Mouse (Mus musculus) olfactory bulb, adult 2 months (tissue): ENCODE data around the gene 3110082I17Rik. TPM values are rescaled to one million over a fixed set of nuclear protein-coding genes. Genes with fewer than 3 reads are reported as not detected.

Experiments
- H3K27ac ChIP-seq: fragments of 200-500 bp; 2 replicates; pipeline ENCODE4 v1.5.1; 2012; ENCODE audit warnings: low read depth, low read length; ENCODE audit not compliant: insufficient read depth
- H3K4me1 ChIP-seq: fragments of 200-500 bp; 2 replicates; pipeline ENCODE4 v1.6.1; 2012; ENCODE audit warnings: low read length; ENCODE audit not compliant: control insufficient read depth, insufficient read depth
- H3K4me3 ChIP-seq: fragments of 200-500 bp; 2 replicates; pipeline ENCODE4 v1.5.1; 2012; ENCODE audit warnings: mild to moderate bottlenecking, low read depth, low read length, moderate library complexity; ENCODE audit not compliant: insufficient read depth
- CTCF ChIP-seq: fragments of 200-500 bp; IDR thresholded peaks from 2 replicates; pipeline ENCODE4 v1.5.1; 2012; ENCODE audit warnings: low read depth, mild to moderate bottlenecking, low read length, moderate library complexity; ENCODE audit not compliant: insufficient read depth
- POLR2A ChIP-seq: fragments of 200-500 bp; IDR thresholded peaks from 2 replicates; pipeline ENCODE4 v1.6.1; 2012; ENCODE audit warnings: mild to moderate bottlenecking, low read depth, low read length, moderate library complexity; ENCODE audit not compliant: insufficient read depth
- WGBS: fragments of 180-500 bp; shearing (Covaris S2); methylation state at CpG from one replicate; pipeline ENCODE4 v1.1.7; 2018; 5-methylcytosine and 5-hydroxymethylcytosine counted together
- polyA plus RNA-seq: library from polyadenylated mRNA; stranded (reverse); fragments of >200 nt; gene quantifications from 2 replicates; pipeline ENCODE4 v1.2.4, GENCODE M21; 2012; ENCODE audit warnings: low replicate concordance; ENCODE audit not compliant: missing spikeins, insufficient read depth, insufficient read length

The 3110082I17Rik gene
- polyA plus RNA-seq: not detected in 2 replicates

DNA sequence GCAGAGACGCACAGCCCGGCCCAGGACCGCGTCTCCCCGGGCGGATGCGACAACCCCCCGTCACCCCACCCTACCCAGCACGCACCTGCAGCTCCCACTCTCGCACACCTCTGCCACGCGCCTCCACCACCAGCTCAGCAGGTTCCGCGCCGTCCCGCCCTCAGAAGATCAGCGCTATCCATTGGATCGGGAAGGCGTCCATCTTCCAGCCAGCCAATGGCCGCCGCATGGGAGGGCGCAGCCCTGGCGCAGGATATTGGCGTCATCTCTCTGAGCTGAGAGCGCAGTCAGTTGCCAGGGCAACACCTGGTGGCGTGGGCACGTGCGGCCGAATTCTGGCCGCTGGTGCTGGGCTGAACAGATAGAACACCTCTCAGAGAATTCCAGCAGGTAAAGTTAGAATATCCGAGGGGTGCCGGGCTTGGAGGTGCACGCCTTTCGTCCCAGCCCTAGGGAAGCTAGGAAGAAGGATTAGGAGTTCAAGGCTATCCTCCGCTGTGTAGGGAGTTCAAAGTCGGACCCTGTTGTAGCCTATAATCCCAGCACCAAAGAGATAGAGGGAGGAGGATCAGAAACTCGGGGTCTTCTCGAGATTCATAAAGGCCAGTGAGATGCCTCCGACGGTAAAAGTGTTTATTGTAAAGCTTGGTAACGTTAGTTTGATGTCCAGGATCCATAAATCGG lies at the start of gene 3110082I17Rik:
3110082I17Rik (minus strand) TSS at position 144 of the 684 bp plus-strand sequence.
- Histone ChIP-seq H3K27ac (no peak within 1 kb of the TSS), H3K4me1 (no peaks in the 10 kb centered on the region), H3K4me3 (peak within 1 kb of the TSS; percentile 82)
- TF ChIP-seq CTCF (no peak), POLR2A (0 out of 2 replicates have a peak, but pooled peaks have one; percentile 40)
- 3% methylated on average over 42 of the region's 42 CpGs for WGBS

DNA sequence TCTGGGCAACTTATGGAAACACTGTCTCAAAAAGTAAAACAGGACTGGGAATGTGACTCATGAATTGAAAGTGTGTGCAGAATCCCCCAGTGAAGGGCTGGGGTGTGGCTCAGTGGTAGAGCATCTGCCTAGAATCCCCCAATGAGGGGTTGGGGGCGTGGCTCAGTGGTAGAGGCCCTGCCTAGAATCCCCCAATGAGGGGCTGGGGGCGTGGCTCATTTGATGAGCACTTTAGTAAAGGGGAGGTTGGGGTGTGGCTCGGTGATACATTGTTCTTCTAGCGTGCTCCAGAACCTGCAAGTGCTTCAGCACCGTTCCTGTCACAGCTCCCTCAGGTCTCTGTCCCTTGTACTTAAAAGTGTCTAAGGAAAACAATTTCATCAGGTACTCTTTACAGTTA lies 45.9 kb upstream of the 3110082I17Rik start:
- H3K4me3 ChIP-seq: no peak overlapping the region
- no peaks in the 10 kb centered on the region for H3K4me1 ChIP-seq
- H3K27ac ChIP-seq: no peak overlapping the region
- WGBS: 22% methylated on average over 5 of the region's 5 CpGs
- TF ChIP-seq POLR2A (no peak), CTCF (no peak)

DNA sequence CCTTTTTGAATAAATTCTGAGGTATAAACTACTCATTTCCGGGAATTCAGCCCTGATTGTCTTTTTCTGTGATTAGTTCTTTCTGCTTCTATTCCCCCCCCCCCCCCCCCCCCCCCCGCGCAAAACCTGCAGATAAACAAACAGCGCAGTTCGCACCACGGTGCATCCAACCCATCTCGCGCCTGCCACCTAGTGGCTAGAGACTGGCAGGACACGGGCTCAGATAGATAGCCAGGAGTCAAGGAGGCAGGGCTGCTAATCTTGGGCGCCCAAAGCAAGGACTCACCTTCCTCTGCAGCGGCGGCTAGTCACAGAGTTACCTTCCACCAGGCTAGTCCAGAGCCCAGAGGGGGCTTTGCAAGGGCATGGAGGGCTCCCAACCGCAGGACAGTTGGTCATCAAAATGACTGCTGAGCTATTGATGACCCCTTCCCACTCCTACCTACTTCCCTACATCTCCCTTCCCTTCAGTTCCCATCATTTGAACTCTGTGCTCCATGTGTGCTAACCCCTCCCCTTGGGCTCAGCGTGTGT lies 44.8 kb upstream of the 3110082I17Rik start:
- Histone ChIP-seq H3K27ac (no peak overlapping the region), H3K4me1 (no peaks in the 10 kb centered on the region), H3K4me3 (no peak overlapping the region)
- WGBS: 5% methylated on average over 14 of the region's 14 CpGs
- TF ChIP-seq POLR2A (no peak), CTCF (peak; percentile 70; the same call in 1 of the 2 replicates)

DNA sequence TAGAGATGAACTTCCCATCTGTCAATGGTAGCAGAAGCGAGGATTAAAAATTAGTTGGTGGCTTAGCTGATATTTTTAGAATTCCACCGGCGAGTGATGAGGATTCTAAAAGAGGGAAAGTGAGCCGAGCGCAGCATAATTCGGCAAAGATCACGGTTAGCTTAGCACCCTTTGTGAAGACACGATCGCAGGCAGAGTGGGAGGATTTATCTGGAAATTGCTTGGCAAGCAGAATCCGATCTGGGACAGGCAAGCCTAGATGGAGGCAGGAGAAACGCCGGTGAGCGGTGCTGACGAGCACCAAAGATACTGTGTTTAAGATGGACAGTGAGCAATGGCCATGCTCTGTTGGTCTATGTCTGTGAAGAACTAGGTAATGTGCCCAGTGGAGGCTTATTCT lies 42.0 kb upstream of the 3110082I17Rik start:
- no peak for TF ChIP-seq POLR2A
- no peak for TF ChIP-seq CTCF
- Histone ChIP-seq H3K4me1 (no peaks in the 10 kb centered on the region), H3K27ac (no peak overlapping the region), H3K4me3 (no peak overlapping the region)
- WGBS: 63% methylated on average over 14 of the region's 14 CpGs

DNA sequence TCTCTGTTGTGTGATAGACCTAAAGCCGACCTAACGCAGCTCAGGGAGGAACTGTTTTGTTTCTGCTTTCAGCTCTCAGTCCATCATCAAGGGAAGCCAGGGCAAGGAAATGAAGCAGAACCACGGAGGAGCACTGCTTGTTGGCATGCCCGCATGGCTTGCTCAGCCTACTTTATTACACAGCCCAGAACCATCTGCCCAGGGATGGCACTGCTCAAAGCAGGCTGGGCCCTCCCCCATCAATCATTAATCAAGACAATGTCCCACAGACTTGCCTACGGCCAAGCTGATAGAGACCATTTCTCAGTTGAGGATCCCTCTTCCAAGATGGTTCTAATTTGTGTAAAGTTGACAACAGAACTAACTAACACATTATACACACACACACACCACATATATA lies 38.5 kb upstream of the 3110082I17Rik start:
- no peak overlapping the region for H3K4me3 ChIP-seq
- 57% methylated on average over 5 of the region's 5 CpGs for WGBS
- H3K4me1 ChIP-seq: no peaks in the 10 kb centered on the region
- TF ChIP-seq CTCF (no peak), POLR2A (no peak)
- H3K27ac ChIP-seq: no peak overlapping the region

DNA sequence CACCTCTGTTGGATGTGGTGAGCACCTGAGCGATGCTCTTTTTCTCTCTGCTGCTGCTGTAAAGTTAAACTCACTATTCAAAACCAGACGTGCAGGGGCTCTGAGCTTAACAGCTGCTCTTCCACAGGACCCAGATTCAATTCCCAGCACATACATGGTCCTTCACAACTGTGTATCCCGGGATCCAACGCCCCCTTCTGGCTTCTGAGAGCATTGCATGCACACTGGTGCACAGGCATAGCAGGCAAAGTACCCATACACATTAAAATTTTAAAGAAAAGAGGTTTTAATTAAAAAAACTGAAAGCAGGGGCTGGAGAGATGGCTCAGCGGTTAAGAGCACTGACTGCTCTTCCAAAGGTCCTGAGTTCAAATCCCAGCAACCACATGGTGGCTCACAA lies 36.6 kb upstream of the 3110082I17Rik start:
- no peak overlapping the region for H3K4me3 ChIP-seq
- no peaks in the 10 kb centered on the region for H3K4me1 ChIP-seq
- no peak for TF ChIP-seq POLR2A
- no peak for TF ChIP-seq CTCF
- no peak overlapping the region for H3K27ac ChIP-seq
- WGBS: 55% methylated on average over 5 of the region's 5 CpGs

DNA sequence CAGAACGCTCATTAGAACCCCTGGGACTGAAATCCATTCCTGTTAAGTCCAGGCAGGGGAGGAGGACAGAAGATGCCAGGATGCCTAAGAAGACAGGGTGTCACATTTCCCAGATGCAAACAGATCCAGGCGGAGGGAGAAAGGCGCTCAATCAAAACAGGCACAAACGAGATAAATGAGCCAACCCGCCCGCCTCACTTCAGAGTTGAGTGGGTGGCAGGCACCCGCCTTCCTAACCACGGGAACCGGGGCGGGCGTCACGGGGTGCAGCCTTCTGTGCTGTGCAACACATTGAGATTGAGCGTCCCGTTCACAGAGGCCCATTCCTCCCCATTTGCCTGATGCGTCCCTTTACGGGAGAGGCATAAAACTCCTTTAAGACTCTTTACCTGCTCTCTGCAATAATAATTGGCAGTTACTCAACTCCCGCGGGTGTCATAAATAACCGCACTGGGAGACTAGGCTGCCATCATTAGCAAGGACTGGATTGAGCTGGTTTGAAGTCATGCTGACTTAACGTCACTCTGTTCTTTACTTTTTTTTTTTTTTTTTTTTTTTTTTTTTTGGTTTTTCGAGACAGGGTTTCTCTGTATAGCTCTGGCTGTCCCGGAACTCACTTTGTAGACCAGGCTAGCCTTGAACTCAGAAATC lies 34.8 kb upstream of the 3110082I17Rik start:
- WGBS: 54% methylated on average over 22 of the region's 22 CpGs
- Histone ChIP-seq H3K4me1 (no peaks in the 10 kb centered on the region), H3K4me3 (no peak overlapping the region), H3K27ac (no peak overlapping the region)
- TF ChIP-seq CTCF: no peak
- no peak for TF ChIP-seq POLR2A

DNA sequence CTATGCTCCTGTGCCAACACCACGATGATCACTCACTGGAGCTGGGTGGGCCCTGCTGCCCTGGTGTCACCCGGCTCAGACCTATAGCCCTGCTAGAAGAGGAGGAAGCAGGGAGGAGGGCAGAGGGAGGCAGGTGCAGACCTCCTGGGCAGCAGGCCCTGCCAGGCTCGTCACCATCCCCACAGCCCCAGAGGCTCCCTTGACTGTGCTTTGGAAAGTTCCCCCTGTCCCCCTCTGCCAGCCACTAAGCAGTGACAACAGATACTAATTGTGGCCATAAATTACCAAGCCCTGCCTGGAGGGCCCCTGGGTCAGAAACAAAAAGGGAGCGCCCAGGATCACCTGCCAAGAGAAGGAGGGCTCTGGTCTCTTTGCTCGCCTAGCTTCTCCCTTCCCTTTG lies 33.4 kb upstream of the 3110082I17Rik start:
- WGBS: 61% methylated on average over 5 of the region's 5 CpGs
- H3K4me1 ChIP-seq: no peaks in the 10 kb centered on the region
- TF ChIP-seq CTCF: no peak
- TF ChIP-seq POLR2A: no peak
- no peak overlapping the region for H3K27ac ChIP-seq
- no peak overlapping the region for H3K4me3 ChIP-seq

DNA sequence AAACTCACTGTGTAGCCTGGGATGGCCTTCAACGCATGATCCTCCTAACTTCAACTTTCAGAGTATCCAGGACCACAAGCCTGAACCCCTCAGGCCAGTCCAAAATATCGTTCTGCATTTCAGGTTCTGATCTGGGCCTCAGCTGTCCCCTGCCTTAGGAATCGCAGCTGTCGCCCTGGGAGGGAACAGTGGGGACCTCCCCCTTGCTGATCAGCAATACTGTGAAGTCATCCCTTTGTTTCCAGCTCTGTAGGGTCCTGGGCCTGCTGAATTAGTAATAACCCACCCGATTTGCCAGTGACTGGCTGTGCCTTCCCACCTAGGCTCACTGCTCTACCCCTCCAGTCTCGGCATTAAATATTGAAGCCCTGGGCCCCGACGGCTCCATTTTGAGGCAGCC lies 31.0 kb upstream of the 3110082I17Rik start:
- H3K4me1 ChIP-seq: no peaks in the 10 kb centered on the region
- WGBS: 59% methylated on average over 8 of the region's 8 CpGs
- no peak overlapping the region for H3K27ac ChIP-seq
- no peak for TF ChIP-seq CTCF
- TF ChIP-seq POLR2A: no peak
- no peak overlapping the region for H3K4me3 ChIP-seq
